Mouse (Mus musculus) forebrain, embryonic 14.5 days (tissue): ENCODE measurements at regions not wholly inside any gene's neighbourhood (a gene's known extent, or its start where the extent isn't known, plus 50 kb on each side); places are given as distances from the start of the nearest gene placed in this dataset.

ENCODE experiments used
- ATAC-seq: fragments of 200-750 bp; cut with Nextera tagmentation; 2 replicates; pipeline ENCODE4 v1.8.0; 2017; ENCODE audit warnings: mild to moderate bottlenecking, moderate library complexity
- DNase-seq: peaks from one replicate; pipeline ENCODE4 v3.0.0-alpha.2; 2015; ENCODE audit warnings: low spot score
- H3K27ac ChIP-seq: fragments of 300-500 bp; sonication (generic); 2 replicates; pipeline ENCODE4 v1.5.1; 2014; ENCODE audit warnings: low read depth, mild to moderate bottlenecking, control low read depth, low read length, moderate library complexity
- H3K27me3 ChIP-seq: fragments of 300-500 bp; sonication (generic); replicated peaks from 2 replicates; pipeline ENCODE4 v1.6.1; 2014; ENCODE audit warnings: low read length, control low read depth, mixed read lengths; ENCODE audit not compliant: control insufficient read depth, insufficient read depth
- H3K36me3 ChIP-seq: fragments of 300-500 bp; sonication (generic); 2 replicates; pipeline ENCODE4 v1.6.1; 2014; ENCODE audit warnings: low read length, control low read depth; ENCODE audit not compliant: control insufficient read depth, insufficient read depth
- H3K4me1 ChIP-seq: fragments of 300-500 bp; sonication (generic); 2 replicates; pipeline ENCODE4 v1.6.1; 2014; ENCODE audit warnings: antibody characterized with exemption, low read length, control low read depth; ENCODE audit not compliant: control insufficient read depth, insufficient read depth
- H3K4me2 ChIP-seq: fragments of 300-500 bp; sonication (generic); 2 replicates; pipeline ENCODE4 v1.6.1; 2014; ENCODE audit warnings: mild to moderate bottlenecking, control low read depth, low read length
- H3K4me3 ChIP-seq: fragments of 300-500 bp; sonication (generic); 2 replicates; pipeline ENCODE4 v1.5.1; 2014; ENCODE audit warnings: low read depth, low read length, control low read depth
- H3K9ac ChIP-seq: fragments of 300-500 bp; sonication (generic); 2 replicates; pipeline ENCODE4 v1.6.1; 2014; ENCODE audit warnings: mild to moderate bottlenecking, low read length, control low read depth, moderate library complexity
- H3K9me3 ChIP-seq: fragments of 300-500 bp; sonication (generic); replicated peaks from 2 replicates; pipeline ENCODE4 v1.6.1; 2016; ENCODE audit warnings: low read length, control low read depth, mixed read lengths; ENCODE audit not compliant: control insufficient read depth
- WGBS: fragments of 180-500 bp; shearing (Covaris S2); extraction: QIAGEN DNeasy Blood & Tissue Kit; methylation state at CpG from one replicate; pipeline ENCODE4 v1.1.7; 2014; 5-methylcytosine and 5-hydroxymethylcytosine counted together

GRCm38 (mm10) chr14:111285981-111286380 is 388.9 kb upstream of the Slitrk5 start:
- H3K4me3 ChIP-seq, result no peak overlapping the region
- H3K27me3 ChIP-seq, result no peaks in the 10 kb centered on the region
- ATAC-seq (no peak), DNase-seq (no peak)
- H3K9ac ChIP-seq, result no peak overlapping the region
- no peak overlapping the region for H3K4me2 ChIP-seq
- H3K4me1 ChIP-seq, result no peaks in the 10 kb centered on the region
- 54% methylated on average over 1 of the region's 1 CpGs for WGBS
- H3K36me3 ChIP-seq, result no peaks in the 10 kb centered on the region
- no peak overlapping the region for H3K27ac ChIP-seq
- no peaks in the 10 kb centered on the region for H3K9me3 ChIP-seq

DNA sequence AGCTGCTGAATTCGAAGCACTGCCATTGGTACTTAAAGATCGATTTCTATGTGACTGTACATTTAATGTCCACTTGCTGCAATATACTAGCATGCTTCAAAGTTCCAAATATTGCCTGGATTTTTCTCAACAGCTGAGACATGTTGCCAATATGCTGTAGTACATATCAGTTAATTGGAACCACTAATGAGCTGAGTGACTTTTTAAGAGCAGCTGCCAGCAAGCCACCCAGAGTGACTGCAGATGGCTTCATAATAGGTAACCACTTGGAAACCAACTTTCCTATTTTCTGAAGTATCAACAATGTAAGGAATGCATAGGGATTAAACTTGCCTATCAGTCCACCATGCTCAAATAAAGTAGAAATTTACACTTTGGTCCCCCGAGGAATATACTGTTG is 379.4 kb upstream of the Slitrk5 start:
- Histone ChIP-seq H3K4me2 (no peak overlapping the region), H3K4me3 (no peak overlapping the region), H3K9me3 (no peaks in the 10 kb centered on the region), H3K27ac (no peak overlapping the region), H3K4me1 (no peaks in the 10 kb centered on the region), H3K36me3 (no peaks in the 10 kb centered on the region), H3K27me3 (no peaks in the 10 kb centered on the region), H3K9ac (no peak overlapping the region)
- 87% methylated on average over 3 of the region's 3 CpGs for WGBS
- ATAC-seq (peak; percentile 65; the same call in 1 of the 2 replicates), DNase-seq (peak; percentile 60)

- Histone ChIP-seq H3K4me2 (no peak overlapping the region), H3K27me3 (no peaks in the 10 kb centered on the region), H3K9ac (no peak overlapping the region), H3K4me3 (no peak overlapping the region), H3K9me3 (no peaks in the 10 kb centered on the region), H3K4me1 (no peaks in the 10 kb centered on the region), H3K36me3 (no peaks in the 10 kb centered on the region), H3K27ac (no peak overlapping the region)
- DNase-seq (no peak), ATAC-seq (no peak)
Observed at GRCm38 (mm10) chr14:111297796-111298195, 377.1 kb upstream of the Slitrk5 start.

GRCm38 (mm10) chr14:111330570-111330969 is 344.3 kb upstream of the Slitrk5 start:
- H3K4me2 ChIP-seq, result no peak overlapping the region
- WGBS, result 94% methylated on average over 3 of the region's 3 CpGs
- DNase-seq, result no peak
- no peak overlapping the region for H3K27ac ChIP-seq
- no peak for ATAC-seq
- H3K4me1 ChIP-seq, result no peaks in the 10 kb centered on the region
- H3K36me3 ChIP-seq, result no peaks in the 10 kb centered on the region
- no peaks in the 10 kb centered on the region for H3K9me3 ChIP-seq
- H3K4me3 ChIP-seq, result no peak overlapping the region
- H3K9ac ChIP-seq, result no peak overlapping the region
- no peaks in the 10 kb centered on the region for H3K27me3 ChIP-seq

GRCm38 (mm10) chr14:111353518-111353917 is 321.4 kb upstream of the Slitrk5 start:
- WGBS, result 85% methylated on average over 5 of the region's 5 CpGs
- H3K4me1 ChIP-seq, result no peaks in the 10 kb centered on the region
- H3K27ac ChIP-seq, result no peak overlapping the region
- DNase-seq, result no peak
- no peak overlapping the region for H3K9ac ChIP-seq
- no peaks in the 10 kb centered on the region for H3K36me3 ChIP-seq
- no peaks in the 10 kb centered on the region for H3K9me3 ChIP-seq
- no peak for ATAC-seq
- H3K4me3 ChIP-seq, result no peak overlapping the region
- H3K27me3 ChIP-seq, result no peaks in the 10 kb centered on the region
- H3K4me2 ChIP-seq, result no peak overlapping the region

DNA sequence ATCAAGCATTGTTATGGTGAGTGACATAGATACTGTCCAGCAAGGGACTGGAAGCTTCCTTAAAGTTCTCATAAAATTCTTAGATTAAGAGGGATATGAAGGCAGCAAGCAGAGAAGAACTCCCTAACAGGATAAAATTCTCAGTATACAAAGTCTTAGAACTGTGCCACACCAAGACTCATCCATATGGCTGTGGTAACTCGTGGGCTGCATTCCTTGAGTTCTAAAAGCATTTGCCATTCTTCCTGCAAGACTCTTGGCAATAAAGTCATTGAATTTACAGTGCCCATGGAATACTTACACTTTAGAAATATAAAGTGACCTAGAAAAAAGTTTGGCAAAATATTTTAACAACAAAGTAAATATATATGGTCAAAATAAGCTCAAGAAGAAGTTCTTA is 278.1 kb upstream of the Slitrk5 start:
- H3K36me3 ChIP-seq, result no peaks in the 10 kb centered on the region
- no peaks in the 10 kb centered on the region for H3K4me1 ChIP-seq
- no peaks in the 10 kb centered on the region for H3K9me3 ChIP-seq
- ATAC-seq (no peak), DNase-seq (no peak)
- H3K9ac ChIP-seq, result no peak overlapping the region
- no peak overlapping the region for H3K4me2 ChIP-seq
- no peaks in the 10 kb centered on the region for H3K27me3 ChIP-seq
- H3K27ac ChIP-seq, result no peak overlapping the region
- no peak overlapping the region for H3K4me3 ChIP-seq
- 74% methylated on average over 1 of the region's 1 CpGs for WGBS

DNA sequence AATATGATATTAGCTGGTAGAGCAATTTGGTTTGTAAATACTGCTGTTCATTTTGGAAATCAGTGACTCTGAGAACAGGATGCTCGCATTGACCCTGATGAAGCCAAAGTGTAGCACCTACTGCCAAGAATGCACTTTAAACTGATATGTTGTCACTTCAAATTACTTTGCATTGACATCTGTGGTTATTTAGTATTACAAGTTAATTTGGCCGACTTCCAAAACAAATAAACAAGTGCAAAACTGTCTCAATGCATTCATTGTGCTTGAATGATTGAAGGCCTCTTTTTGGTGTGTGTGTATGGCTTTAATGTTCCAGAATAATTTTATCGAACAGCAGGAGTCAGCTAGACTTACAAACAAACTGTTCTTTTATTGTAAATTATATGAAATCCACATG is 274.1 kb upstream of the Slitrk5 start:
- WGBS, result 44% methylated on average over 3 of the region's 3 CpGs
- Histone ChIP-seq H3K27ac (no peak overlapping the region), H3K9ac (no peak overlapping the region), H3K4me2 (no peak overlapping the region), H3K27me3 (no peaks in the 10 kb centered on the region), H3K4me1 (no peaks in the 10 kb centered on the region), H3K36me3 (no peaks in the 10 kb centered on the region), H3K4me3 (no peak overlapping the region), H3K9me3 (no peaks in the 10 kb centered on the region)
- ATAC-seq (peak; percentile 54; the same call in 1 of the 2 replicates), DNase-seq (peak; percentile 72)

GRCm38 (mm10) chr14:111402538-111402937 is 272.4 kb upstream of the Slitrk5 start:
- Histone ChIP-seq H3K4me2 (no peak overlapping the region), H3K27ac (no peak overlapping the region), H3K36me3 (no peaks in the 10 kb centered on the region), H3K4me1 (no peaks in the 10 kb centered on the region), H3K4me3 (no peak overlapping the region), H3K27me3 (no peaks in the 10 kb centered on the region), H3K9ac (no peak overlapping the region), H3K9me3 (no peaks in the 10 kb centered on the region)
- 79% methylated on average over 1 of the region's 1 CpGs for WGBS
- DNase-seq (no peak), ATAC-seq (no peak)

DNA sequence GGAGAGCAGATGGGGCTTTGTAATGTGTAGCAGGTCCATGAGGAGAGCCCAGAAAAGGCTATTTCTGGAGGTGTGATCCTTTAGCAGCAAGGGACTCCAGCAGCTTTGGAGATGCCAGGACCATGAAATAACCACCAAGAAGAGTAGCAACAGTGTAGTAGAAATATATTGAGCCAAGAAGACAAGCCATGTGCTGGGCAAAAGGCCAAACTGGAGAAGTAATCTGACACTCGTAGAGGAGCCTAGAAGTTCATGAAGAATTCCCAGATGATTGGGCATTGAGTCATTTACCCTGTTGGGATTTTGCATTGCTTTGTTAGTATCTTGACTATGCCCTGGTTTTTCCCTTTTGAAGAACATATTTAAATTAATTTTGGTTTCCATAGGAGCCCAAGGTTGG is 271.3 kb upstream of the Slitrk5 start:
- WGBS, result 77% methylated on average over 1 of the region's 1 CpGs
- no peaks in the 10 kb centered on the region for H3K36me3 ChIP-seq
- no peak overlapping the region for H3K27ac ChIP-seq
- no peak overlapping the region for H3K4me3 ChIP-seq
- H3K9ac ChIP-seq, result no peak overlapping the region
- ATAC-seq (no peak), DNase-seq (no peak)
- H3K4me2 ChIP-seq, result no peak overlapping the region
- H3K9me3 ChIP-seq, result no peaks in the 10 kb centered on the region
- H3K27me3 ChIP-seq, result no peaks in the 10 kb centered on the region
- H3K4me1 ChIP-seq, result no peaks in the 10 kb centered on the region

- ATAC-seq, result no peak
- Histone ChIP-seq H3K36me3 (no peaks in the 10 kb centered on the region), H3K4me1 (no peaks in the 10 kb centered on the region), H3K9ac (no peak overlapping the region), H3K9me3 (no peaks in the 10 kb centered on the region), H3K27me3 (no peaks in the 10 kb centered on the region), H3K4me2 (no peak overlapping the region), H3K27ac (no peak overlapping the region), H3K4me3 (no peak overlapping the region)
- DNase-seq, result no peak
- WGBS, result 86% methylated on average over 3 of the region's 3 CpGs
Observed at GRCm38 (mm10) chr14:111413543-111413942, 261.4 kb upstream of the Slitrk5 start.
